Mouse (Mus musculus) liver, embryonic 14.5 days (tissue): ENCODE data around the gene Ssx2ip. TPM values are rescaled to one million over a fixed set of nuclear protein-coding genes. Genes with fewer than 3 reads are reported as not detected.
A peak's percentile ranks its signal among the peaks of the same experiment; 100 is the strongest.

Experiments used
- ATAC-seq: fragments of 200-750 bp; cut with Nextera tagmentation; 2 replicates; pipeline ENCODE4 v1.8.0; 2017; ENCODE audit warnings: moderate number of reproducible peaks, mild to moderate bottlenecking, moderate library complexity; ENCODE audit not compliant: insufficient read depth
- DNase-seq, 3 experiments: peaks; one replicate each; pipeline ENCODE4 v3.0.0-alpha.2; 2012 to 2013; ENCODE audit warnings: low read depth in 3 of 3, low spot score in 3 of 3
- H3K27ac ChIP-seq: fragments of 300-500 bp; sonication (generic); 2 replicates; pipeline ENCODE4 v1.5.1; 2014; ENCODE audit warnings: moderate library complexity, mild to moderate bottlenecking, control low read depth, inconsistent platforms
- H3K27me3 ChIP-seq: fragments of 300-500 bp; sonication (generic); 2 replicates; pipeline ENCODE4 v1.6.1; 2014; ENCODE audit warnings: mild to moderate bottlenecking, low read length, moderate library complexity; ENCODE audit not compliant: control insufficient read depth, insufficient read depth
- H3K36me3 ChIP-seq: fragments of 300-500 bp; sonication (generic); replicated peaks from 2 replicates; pipeline ENCODE4 v1.6.1; 2014; ENCODE audit warnings: low read depth; ENCODE audit not compliant: control insufficient read depth, insufficient read depth
- H3K4me1 ChIP-seq, 2 experiments: fragments of 200-500 bp in 1 of 2; fragments of 300-500 bp in 1 of 2; sonication (generic) in 1 of 2; replicated peaks; 2 replicates each; pipeline ENCODE4 v1.6.1; 2012 to 2014; ENCODE audit warnings: antibody characterized with exemption in 1 of 2, inconsistent platforms in 1 of 2, low read length in 1 of 2; ENCODE audit not compliant: control insufficient read depth in 2 of 2, insufficient read depth in 2 of 2
- H3K4me2 ChIP-seq: fragments of 300-500 bp; sonication (generic); 2 replicates; pipeline ENCODE4 v1.6.1; 2014; ENCODE audit warnings: low read depth, mild to moderate bottlenecking, control low read depth, moderate library complexity
- H3K4me3 ChIP-seq, 2 experiments: fragments of 200-500 bp in 1 of 2; fragments of 300-500 bp in 1 of 2; sonication (generic) in 1 of 2; 2 replicates each; pipeline ENCODE4 v1.5.1; 2012 to 2014; ENCODE audit warnings: low read depth in 2 of 2, low read length in 2 of 2, mild to moderate bottlenecking in 2 of 2, control low read depth in 1 of 2, inconsistent platforms in 1 of 2, moderate library complexity in 1 of 2; ENCODE audit not compliant: insufficient read depth in 1 of 2
- H3K9ac ChIP-seq: fragments of 300-500 bp; sonication (generic); replicated peaks from 2 replicates; pipeline ENCODE4 v1.6.1; 2014; ENCODE audit warnings: mild to moderate bottlenecking, control low read depth, moderate library complexity
- H3K9me3 ChIP-seq: fragments of 300-500 bp; sonication (generic); 2 replicates; pipeline ENCODE4 v1.6.1; 2016; ENCODE audit warnings: low read length, mixed read lengths; ENCODE audit not compliant: control insufficient read depth
- CTCF ChIP-seq: IDR thresholded peaks from 2 replicates; pipeline ENCODE4 v1.5.1; 2016; ENCODE audit warnings: antibody characterized with exemption, low read depth, control low read depth
- EP300 ChIP-seq: IDR thresholded peaks from 2 replicates; pipeline ENCODE4 v1.6.1; 2016; ENCODE audit warnings: antibody characterized with exemption, low read depth
- WGBS: fragments of 180-500 bp; shearing (Covaris S2); extraction: QIAGEN DNeasy Blood & Tissue Kit; methylation state at CpG from one replicate; pipeline ENCODE4 v1.1.7; 2014; ENCODE audit not compliant: insufficient replicate concordance; 5-methylcytosine and 5-hydroxymethylcytosine counted together
- polyA plus RNA-seq, 2 experiments: library from polyadenylated mRNA; depleted of rRNA in 1 of 2; stranded (reverse) in 1 of 2; unstranded in 1 of 2; fragments of >200 nt; fragmentation: Nextera tagmentation in 1 of 2; extraction: Ambion mirVana in 1 of 2; gene quantifications; 2 replicates each; pipeline versions ENCODE4 v1.2.1 to v1.2.3; 2012 to 2014

The Ssx2ip gene
- polyA plus RNA-seq, 2 experiments = 34.9 to 96.2 TPM

DNA sequence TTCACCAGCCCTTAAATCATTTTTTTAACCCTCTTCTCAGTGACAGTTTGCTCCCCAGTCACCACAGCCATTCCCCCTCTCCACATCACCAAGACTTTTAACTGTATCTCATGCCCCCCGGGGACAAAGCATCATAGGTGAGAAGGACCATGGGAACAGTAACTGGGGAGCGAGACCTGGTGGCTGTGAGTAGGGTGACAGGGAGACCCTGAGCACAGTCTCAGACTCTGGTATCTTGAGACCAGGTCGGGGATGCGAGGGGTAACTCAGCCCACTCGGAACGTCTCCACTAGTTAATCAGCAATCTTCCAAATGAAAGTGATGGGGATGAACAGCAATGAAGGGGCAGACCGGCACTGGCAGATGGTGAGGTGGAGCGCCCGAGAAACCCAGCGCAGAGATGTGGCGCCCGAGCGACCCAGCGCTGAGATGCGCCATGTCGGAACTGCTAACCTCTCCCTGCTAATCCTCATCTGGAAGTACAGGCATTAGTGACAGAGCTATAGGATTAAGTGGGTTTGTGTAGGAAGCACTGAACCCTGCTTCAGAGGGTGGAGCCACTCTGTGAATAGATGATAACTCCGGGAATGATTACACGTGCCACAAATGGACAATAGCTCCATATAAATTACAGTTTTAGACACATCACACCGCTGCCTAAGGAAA lies 11.7 kb upstream of the Ssx2ip start:
- Histone ChIP-seq H3K9ac (peak overlapping the region; percentile 43), H3K27me3 (no peaks in the 10 kb centered on the region), H3K4me3 (peak overlapping the region in 1 of 2 experiments; percentile 30; a peak in 2 of 4 replicates), H3K4me2 (peak overlapping the region; percentile 77), H3K9me3 (no peaks in the 10 kb centered on the region), H3K27ac (peak overlapping the region; percentile 92), H3K4me1 (peaks cover 46 to 51% of the 10 kb centered on the region in 2 experiments), H3K36me3 (no peaks in the 10 kb centered on the region)
- TF ChIP-seq CTCF (no peak), EP300 (no peak; the same call in 1 of the 2 replicates)
- WGBS = 57% methylated on average over 19 of the region's 19 CpGs
- DNase-seq (peak in 1 of 3 experiments; percentile 51), ATAC-seq (peak; percentile 83)

DNA sequence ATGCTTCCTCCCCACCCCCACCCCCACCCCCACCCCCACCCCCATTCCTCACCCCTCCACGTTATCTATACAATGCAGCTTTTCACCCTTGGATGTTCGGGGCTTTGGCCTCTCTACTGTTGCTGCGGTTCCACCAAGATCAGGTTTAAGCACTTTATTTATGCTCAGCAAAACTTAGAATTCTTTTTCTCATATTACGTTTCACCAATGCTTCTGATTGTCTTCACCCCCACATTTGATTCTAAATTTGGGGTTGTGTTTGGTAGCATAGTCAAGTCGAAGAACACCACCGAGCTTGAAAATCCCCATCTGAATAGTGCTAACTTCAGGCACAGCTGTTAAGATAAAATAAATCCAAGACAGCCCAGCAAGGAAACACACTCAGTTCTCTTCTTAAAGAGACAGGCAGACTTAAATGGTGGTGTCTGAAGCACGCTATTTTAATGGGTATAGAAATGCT lies 10.8 kb upstream of the Ssx2ip start:
- Histone ChIP-seq H3K9me3 (no peaks in the 10 kb centered on the region), H3K4me2 (peak overlapping the region; percentile 77), H3K9ac (peak overlapping the region; percentile 60), H3K4me3 (peak overlapping the region; percentile 41 to 48; a peak in 3 of 4 replicates), H3K4me1 (peaks cover 46 to 51% of the 10 kb centered on the region in 2 experiments), H3K36me3 (no peaks in the 10 kb centered on the region), H3K27me3 (no peaks in the 10 kb centered on the region), H3K27ac (peak overlapping the region; percentile 92)
- ATAC-seq (peak; percentile 92), DNase-seq (peak in 1 of 3 experiments; percentile 58)
- 7% methylated on average over 7 of the region's 7 CpGs for WGBS
- no peak for TF ChIP-seq CTCF
- peak; percentile 72 for TF ChIP-seq EP300

DNA sequence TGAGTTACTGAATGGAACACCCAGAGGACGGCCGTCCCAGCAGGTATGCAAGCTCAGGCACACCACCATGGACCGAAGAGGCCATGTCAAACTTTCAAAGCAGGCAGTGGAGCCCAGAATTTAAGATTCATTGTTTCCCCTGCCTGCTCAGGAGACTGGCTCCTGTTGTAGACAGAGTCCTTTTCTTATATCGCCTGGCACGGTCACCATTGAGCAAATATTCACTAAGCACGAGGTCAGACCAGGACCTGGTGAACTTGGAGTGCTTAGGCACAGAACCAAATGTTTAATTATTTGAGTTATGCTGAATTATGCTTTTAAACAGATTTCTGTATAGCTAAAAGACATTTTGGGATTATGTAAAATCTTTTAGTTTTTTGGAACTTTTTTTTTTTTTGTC lies 8.2 kb upstream of the Ssx2ip start:
- no peaks in the 10 kb centered on the region for H3K9me3 ChIP-seq
- peaks cover 37% of the 10 kb centered on the region in 2 experiments for H3K4me1 ChIP-seq
- TF ChIP-seq CTCF (no peak), EP300 (no peak)
- no peak overlapping the region for H3K27ac ChIP-seq
- H3K27me3 ChIP-seq = no peaks in the 10 kb centered on the region
- H3K4me3 ChIP-seq = no peak overlapping the region
- DNase-seq (no peak), ATAC-seq (no peak)
- H3K4me2 ChIP-seq = no peak overlapping the region
- H3K9ac ChIP-seq = no peak overlapping the region
- no peaks in the 10 kb centered on the region for H3K36me3 ChIP-seq
- 78% methylated on average over 6 of the region's 6 CpGs for WGBS

DNA sequence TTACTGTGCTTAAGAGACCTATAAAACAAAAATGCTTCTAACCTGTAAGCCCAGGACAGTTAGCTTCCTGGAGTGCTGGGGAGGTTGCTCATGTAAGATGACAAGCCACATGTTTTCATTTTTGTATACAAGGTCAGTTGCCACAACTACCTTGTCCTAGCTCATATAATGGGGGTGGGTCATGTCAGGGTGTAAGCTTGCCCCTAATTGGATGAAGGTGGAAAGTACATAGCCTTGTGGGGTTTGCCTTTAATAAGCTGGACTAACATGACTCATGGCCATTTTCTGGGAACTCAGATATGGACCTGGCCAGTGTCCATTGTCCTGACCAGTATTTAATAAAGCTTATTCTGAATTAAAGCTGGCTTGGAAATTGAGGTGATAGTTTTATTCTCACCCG lies 7.5 kb upstream of the Ssx2ip start:
- DNase-seq (no peak), ATAC-seq (no peak)
- TF ChIP-seq CTCF (no peak), EP300 (no peak)
- H3K4me2 ChIP-seq = no peak overlapping the region
- no peak overlapping the region for H3K27ac ChIP-seq
- WGBS = 74% methylated on average over 1 of the region's 1 CpGs
- H3K4me3 ChIP-seq = no peak overlapping the region
- peaks cover 31% of the 10 kb centered on the region in 2 experiments for H3K4me1 ChIP-seq
- no peaks in the 10 kb centered on the region for H3K27me3 ChIP-seq
- H3K9ac ChIP-seq = no peak overlapping the region
- H3K9me3 ChIP-seq = no peaks in the 10 kb centered on the region
- H3K36me3 ChIP-seq = no peaks in the 10 kb centered on the region

DNA sequence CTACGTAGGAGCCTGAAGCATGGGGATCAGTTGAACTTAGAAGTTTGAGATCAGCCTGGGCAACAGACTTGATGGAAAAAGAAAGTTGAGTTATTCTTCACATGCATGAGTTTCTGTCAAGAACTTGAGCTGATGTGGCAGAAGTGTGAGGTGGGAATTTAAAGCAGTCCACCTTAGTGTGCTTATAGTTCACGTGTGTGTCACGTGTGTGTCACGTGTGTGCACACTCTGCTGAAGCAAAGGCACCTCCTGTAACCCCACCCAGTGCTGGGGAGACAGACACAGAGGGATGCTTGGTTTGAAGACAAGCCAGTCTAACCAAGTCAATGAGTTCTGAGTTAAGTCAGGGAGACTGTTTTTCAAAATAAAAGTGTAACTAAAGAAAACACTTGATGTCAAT lies 6.6 kb upstream of the Ssx2ip start:
- DNase-seq = no peak
- Histone ChIP-seq H3K27me3 (no peaks in the 10 kb centered on the region), H3K9me3 (no peaks in the 10 kb centered on the region), H3K4me1 (peaks cover 21 to 24% of the 10 kb centered on the region in 2 experiments), H3K9ac (no peak overlapping the region), H3K36me3 (no peaks in the 10 kb centered on the region), H3K4me2 (no peak overlapping the region), H3K4me3 (no peak overlapping the region), H3K27ac (no peak overlapping the region)
- WGBS = 82% methylated on average over 4 of the region's 4 CpGs
- TF ChIP-seq CTCF (no peak), EP300 (no peak)
- no peak for ATAC-seq
